Mouse (Mus musculus): Measurements from ENCODE around the gene Pdia6.

DNA sequence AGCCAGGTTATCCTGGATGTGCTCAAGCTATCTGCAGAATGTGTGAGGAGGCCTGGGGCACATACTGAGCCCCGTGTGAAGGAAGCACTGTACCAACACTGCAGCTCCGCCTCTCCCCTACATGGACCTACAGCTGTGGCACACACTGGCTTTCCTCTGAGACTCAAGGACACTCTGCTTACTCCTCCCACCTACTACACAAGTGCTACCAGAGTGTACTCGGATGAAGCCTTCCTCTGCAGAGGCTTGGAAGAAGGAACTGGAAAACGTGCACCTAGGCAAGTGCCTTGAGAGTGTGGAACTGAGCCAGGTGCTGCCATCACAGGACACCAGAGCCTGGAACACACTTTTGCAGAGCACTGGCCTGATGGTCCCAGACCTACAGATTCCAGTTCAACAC lies 24.2 kb downstream of the Pdia6 start:
- TF ChIP-seq POLR2A (IDR thresholded peaks at IDR 0.05; ENCODE audit: insufficient read depth, low read depth, low read length) = no peak
- no peak for TF ChIP-seq CTCF (IDR thresholded peaks at IDR 0.05)
